Mouse (Mus musculus) 3T3-L1 (cell line): ENCODE measurements around the gene Myl6b.
"Not testable (repeated sequence)": the region's sequence is repeated elsewhere in the genome, so short reads cannot be mapped to it uniquely, and the experiment has no call there.

ENCODE experiments used
- DNase-seq: peaks from one replicate; pipeline ENCODE4 v3.0.0-alpha.2; 2015; ENCODE audit warnings: low read depth, low spot score

Myl6b gene

GRCm38 (mm10) chr10:128493695-128494666 is 4.5 kb downstream of the Myl6b start, which contains the start of gene Myl6:
Gene Myl6, minus strand, starts transcription at chr10:128494145.
- DNase-seq, result peak; percentile 99

GRCm38 (mm10) chr10:128493319-128493694 is 5.2 kb downstream of the Myl6b start:
- no peak for DNase-seq

- peak; percentile 85 for DNase-seq
Observed at GRCm38 (mm10) chr10:128492633-128493311, 5.7 kb downstream of the Myl6b start.

GRCm38 (mm10) chr10:128492051-128492450 is 6.4 kb downstream of the Myl6b start:
- DNase-seq, result not testable (repeated sequence)

GRCm38 (mm10) chr10:128491495-128491894 is 7.0 kb downstream of the Myl6b start:
- DNase-seq, result peak; percentile 52

- DNase-seq, result no peak
Observed at GRCm38 (mm10) chr10:128490912-128491311, 7.6 kb downstream of the Myl6b start.

- peak; percentile 62 for DNase-seq
Observed at GRCm38 (mm10) chr10:128490232-128490631, 8.3 kb downstream of the Myl6b start.

GRCm38 (mm10) chr10:128489785-128490184 is 8.7 kb downstream of the Myl6b start:
- DNase-seq, result no peak

- DNase-seq, result peak; percentile 49
Observed at GRCm38 (mm10) chr10:128489380-128489779, 9.1 kb downstream of the Myl6b start.

GRCm38 (mm10) chr10:128488776-128489175 is 9.7 kb downstream of the Myl6b start:
- no peak for DNase-seq

- DNase-seq, result no peak
Observed at GRCm38 (mm10) chr10:128487861-128488712, 10.4 kb downstream of the Myl6b start.

GRCm38 (mm10) chr10:128486370-128486769 is 12.1 kb downstream of the Myl6b start:
- DNase-seq, result no peak

- no peak for DNase-seq
Observed at GRCm38 (mm10) chr10:128474366-128474765, 24.1 kb downstream of the Myl6b start.

GRCm38 (mm10) chr10:128460270-128460630 is 38.2 kb downstream of the Myl6b start:
- no peak for DNase-seq

- peak; percentile 59 for DNase-seq
Observed at GRCm38 (mm10) chr10:128459409-128460269, 38.8 kb downstream of the Myl6b start.

GRCm38 (mm10) chr10:128458719-128459408 is 39.6 kb downstream of the Myl6b start, which contains the start of gene Smarcc2:
Gene Smarcc2, plus strand, starts transcription at chr10:128459248.
- peak; percentile 58 for DNase-seq

- DNase-seq, result peak; percentile 84
Observed at GRCm38 (mm10) chr10:128458348-128458718, 40.2 kb downstream of the Myl6b start.

GRCm38 (mm10) chr10:128457676-128458075 is 40.8 kb downstream of the Myl6b start:
- no peak for DNase-seq

GRCm38 (mm10) chr10:128455280-128455679 is 43.2 kb downstream of the Myl6b start:
- peak; percentile 87 for DNase-seq

GRCm38 (mm10) chr10:128454471-128454870 is 44.0 kb downstream of the Myl6b start:
- DNase-seq, result no peak
